Mouse (Mus musculus) bone marrow, adult 2 months (tissue): ENCODE results near the gene C2cd5.

ENCODE experiments used
- CTCF ChIP-seq: fragments of 200-500 bp; IDR thresholded peaks from 2 replicates; pipeline ENCODE4 v1.5.1; 2011; ENCODE audit warnings: low read length, control low read depth; ENCODE audit not compliant: control insufficient read depth, insufficient read depth
- POLR2A ChIP-seq: fragments of 200-500 bp; IDR thresholded peaks from 2 replicates; pipeline ENCODE4 v1.6.1; 2011; ENCODE audit warnings: low read depth, mild to moderate bottlenecking, control low read depth, low read length, borderline replicate concordance; ENCODE audit not compliant: control insufficient read depth

GRCm38 (mm10) chr6:142992971-142993370 is 107.0 kb downstream of the C2cd5 start:
- TF ChIP-seq CTCF (no peak), POLR2A (no peak)
